In genomic region chr7:34769531-34769930, GRCm38 (mm10) we compare ENCODE assay signal across 23 mouse cellular contexts. TPM values are rescaled to one million over a fixed set of nuclear protein-coding genes. Genes with fewer than 3 reads are reported as not detected.
DNase-seq lines count a peak whose midpoint lies in the region; ATAC-seq lines count a peak whose summit lies in the region.
"Had no signal": no experiment of that assay in that cellular context is flagged by ENCODE, and none has a peak within 500 bp of the region (broad histone marks: within the 10 kb centered on the region; RNA-seq: fewer than 3 reads in every experiment).

No protein-coding gene starts in this region.

- H3K27ac ChIP-seq in heart, embryonic 15.5 days = no peak overlapping the region
- no peak overlapping the region for H3K27ac ChIP-seq in kidney, embryonic 15.5 days
- H3K27ac ChIP-seq: embryonic facial prominence, embryonic 12.5 days; heart, adult 2 months; hindbrain, embryonic 13.5 days; intestine, embryonic 15.5 days; kidney, postnatal 0 days; left cerebral cortex, adult 2 months; limb, embryonic 13.5 days; midbrain, embryonic 12.5 days; neural tube, embryonic 15.5 days had no signal

- no peak overlapping the region for H3K4me2 ChIP-seq in heart, embryonic 15.5 days
- H3K4me2 ChIP-seq in kidney, embryonic 15.5 days = no peak overlapping the region
- H3K4me2 ChIP-seq: embryonic facial prominence, embryonic 12.5 days; hindbrain, embryonic 13.5 days; intestine, embryonic 15.5 days; limb, embryonic 13.5 days; midbrain, embryonic 12.5 days; neural tube, embryonic 15.5 days had no signal

- H3K4me3 ChIP-seq in heart, embryonic 15.5 days = no peak overlapping the region
- no peak overlapping the region for H3K4me3 ChIP-seq in kidney, embryonic 15.5 days (replicated peaks)
- H3K4me3 ChIP-seq: embryonic facial prominence, embryonic 12.5 days; heart, adult 2 months; hindbrain, embryonic 13.5 days; intestine, embryonic 15.5 days; left cerebral cortex, adult 2 months; limb, embryonic 13.5 days; midbrain, embryonic 12.5 days; myocyte; neural tube, embryonic 15.5 days had no signal

- H3K36me3 ChIP-seq in heart, embryonic 15.5 days = no peaks in the 10 kb centered on the region
- H3K36me3 ChIP-seq in kidney, embryonic 15.5 days = no peaks in the 10 kb centered on the region
- H3K36me3 ChIP-seq: embryonic facial prominence, embryonic 12.5 days; hindbrain, embryonic 13.5 days; intestine, embryonic 15.5 days; limb, embryonic 13.5 days; midbrain, embryonic 12.5 days; neural tube, embryonic 15.5 days had no signal

- no peak overlapping the region for H3K9ac ChIP-seq in heart, embryonic 15.5 days
- H3K9ac ChIP-seq in kidney, embryonic 15.5 days = no peak overlapping the region
- H3K9ac ChIP-seq: embryonic facial prominence, embryonic 12.5 days; forebrain, postnatal 0 days; hindbrain, embryonic 13.5 days; intestine, embryonic 15.5 days; limb, embryonic 13.5 days; midbrain, embryonic 12.5 days; neural tube, embryonic 15.5 days had no signal

- no peaks in the 10 kb centered on the region for H3K27me3 ChIP-seq in heart, embryonic 15.5 days
- no peaks in the 10 kb centered on the region for H3K27me3 ChIP-seq in kidney, embryonic 15.5 days
- H3K27me3 ChIP-seq: embryonic facial prominence, embryonic 12.5 days; hindbrain, embryonic 13.5 days; intestine, embryonic 15.5 days; limb, embryonic 13.5 days; midbrain, embryonic 12.5 days; neural tube, embryonic 15.5 days had no signal

- WGBS in heart, embryonic 15.5 days = 24% methylated on average over 8 of the region's 8 CpGs
- WGBS in kidney, embryonic 15.5 days = 60% methylated on average over 8 of the region's 8 CpGs

- H3K4me1 ChIP-seq in heart, embryonic 15.5 days (replicated peaks) = peaks cover 7% of the 10 kb centered on the region
- peaks cover 8% of the 10 kb centered on the region for H3K4me1 ChIP-seq in kidney, embryonic 15.5 days
- H3K4me1 ChIP-seq: intestine, embryonic 15.5 days had no signal

- intact Hi-C loops in heart, postnatal 14 days (cut with DNase I) = no loop called here

- no peak for DNase-seq in heart, postnatal 14 days
- DNase-seq in kidney, postnatal 14 days = peak; percentile 56
- peak; percentile 61 for DNase-seq in ovary, postnatal 36 days (ENCODE audit: low spot score)
- no peak for DNase-seq in ovary, postnatal 14 days (ENCODE audit: low spot score)
- no peak for DNase-seq in spleen, adult 12 weeks (ENCODE audit: low spot score)
- DNase-seq: B cell, adult 2 months; cerebellum, adult 11-12 months; forebrain, postnatal 0 days; right cerebral cortex, adult 18-20 months; thymus, adult 2 months had no signal

- no peaks in the 10 kb centered on the region for H3K9me3 ChIP-seq in heart, embryonic 15.5 days (replicated peaks)
- no peaks in the 10 kb centered on the region for H3K9me3 ChIP-seq in kidney, embryonic 15.5 days (replicated peaks)
- H3K9me3 ChIP-seq: embryonic facial prominence, embryonic 12.5 days; hindbrain, embryonic 13.5 days; intestine, embryonic 15.5 days; limb, embryonic 13.5 days; midbrain, embryonic 12.5 days; neural tube, embryonic 15.5 days had no signal

- peak; percentile 53; the same call in 1 of the 2 replicates for ATAC-seq in heart, embryonic 15.5 days (replicated peaks; ENCODE audit: insufficient number of reproducible peaks, insufficient read depth, low FRiP score, low read depth)
- ATAC-seq in kidney, embryonic 15.5 days (replicated peaks; ENCODE audit: low FRiP score) = no peak
- ATAC-seq: forebrain, postnatal 0 days; intestine, embryonic 15.5 days had no signal

RNA-seq across cellular contexts. Expression of gene Chst8, which starts 43.0 kb away (rescaled TPM):
- polyA plus RNA-seq in heart, embryonic 15.5 days (2015; fragmentation: Nextera tagmentation; extraction: Ambion mirVana) = 0.44 and 1.3 TPM in 2 replicates
- total RNA-seq in heart, postnatal 14 days (2021) = under 1 TPM in 1 of 2 experiments, not detected in 1; 0.37 TPM
- 11.1 and 13.0 TPM in 2 replicates for polyA plus RNA-seq in kidney, embryonic 15.5 days (2015; fragmentation: Nextera tagmentation; extraction: Ambion mirVana)
- total RNA-seq: common myeloid progenitor, adult 5-6 weeks had no signal
- polyA plus RNA-seq: myocyte had no signal

Comparison
In these comparisons a context has a peak if more than half of its experiments do, and no peak if none do; other contexts are left out.
1. DNase-seq: peak in kidney, postnatal 14 days (single experiment) and ovary, postnatal 36 days (single experiment); none in heart, postnatal 14 days (0 of 2), ovary, postnatal 14 days (single experiment) and spleen, adult 12 weeks (single experiment).